Mouse (Mus musculus) thymus, adult 2 months (tissue): ENCODE measurements around the gene Gfer. TPM values are rescaled to one million over a fixed set of nuclear protein-coding genes. Genes with fewer than 3 reads are reported as not detected.

Source experiments
- DNase-seq: peaks from one replicate; pipeline ENCODE4 v3.0.0; 2021
- H3K27ac ChIP-seq: fragments of 200-500 bp; 2 replicates; pipeline ENCODE4 v1.5.1; 2012; ENCODE audit warnings: low read length, control low read depth; ENCODE audit not compliant: control insufficient read depth, insufficient read depth
- H3K27me3 ChIP-seq: fragments of 200-500 bp; 2 replicates; pipeline ENCODE4 v1.6.1; 2012; ENCODE audit warnings: mild to moderate bottlenecking, low read length, moderate library complexity, mixed read lengths; ENCODE audit not compliant: control insufficient read depth, insufficient read depth
- H3K36me3 ChIP-seq: fragments of 200-500 bp; 2 replicates; pipeline ENCODE4 v1.6.1; 2012; ENCODE audit warnings: mild to moderate bottlenecking, low read length, moderate library complexity; ENCODE audit not compliant: control insufficient read depth, insufficient read depth
- H3K4me1 ChIP-seq: fragments of 200-500 bp; replicated peaks from 2 replicates; pipeline ENCODE4 v1.6.1; 2012; ENCODE audit warnings: low read length; ENCODE audit not compliant: control insufficient read depth, insufficient read depth
- H3K4me3 ChIP-seq: fragments of 200-500 bp; 2 replicates; pipeline ENCODE4 v1.5.1; 2012; ENCODE audit warnings: mild to moderate bottlenecking, low read length, control low read depth, moderate library complexity; ENCODE audit not compliant: control insufficient read depth, insufficient read depth
- CTCF ChIP-seq: fragments of 200-500 bp; IDR thresholded peaks from 2 replicates; pipeline ENCODE4 v1.5.1; 2012; ENCODE audit warnings: mild to moderate bottlenecking, control low read depth, low read length, moderate library complexity, borderline replicate concordance; ENCODE audit not compliant: control insufficient read depth, poor library complexity, insufficient read depth; ENCODE audit errors: extremely low read depth
- POLR2A ChIP-seq: fragments of 200-500 bp; IDR thresholded peaks from 2 replicates; pipeline ENCODE4 v1.6.1; 2012; ENCODE audit warnings: mild to moderate bottlenecking, low read length, control low read depth, moderate library complexity; ENCODE audit not compliant: control insufficient read depth, poor library complexity, insufficient read depth; ENCODE audit errors: extremely low read depth
- WGBS: fragments of 180-500 bp; shearing (Covaris S2); methylation state at CpG from one replicate; pipeline ENCODE4 v1.1.7; 2018; 5-methylcytosine and 5-hydroxymethylcytosine counted together
- polyA plus RNA-seq: library from polyadenylated mRNA; depleted of rRNA; stranded (reverse); fragments of >200 nt; gene quantifications from 2 replicates; pipeline ENCODE4 v1.2.3, GENCODE M21; 2012

Gene Gfer
- polyA plus RNA-seq, 1 experiment, result 24.3 TPM

DNA sequence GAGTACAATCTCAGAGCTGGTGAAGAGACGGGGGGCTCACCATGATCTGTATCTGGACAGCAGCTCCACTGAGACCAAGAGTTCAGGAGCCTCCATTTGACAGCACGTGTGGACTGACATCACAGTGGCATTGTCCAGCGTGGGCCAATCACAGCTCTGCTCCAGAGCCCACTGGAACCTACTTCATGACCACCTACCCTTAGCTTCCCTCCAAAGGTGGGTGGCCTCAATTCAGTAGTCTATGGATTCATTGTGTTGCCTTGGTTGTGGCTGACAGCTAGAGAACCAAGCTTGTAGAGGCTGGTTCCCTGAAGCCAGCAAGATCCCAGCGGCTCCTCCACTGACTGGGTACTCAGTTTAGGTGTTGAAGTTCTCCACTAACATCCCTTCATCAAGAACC is 22.0 kb upstream of the Gfer start, which contains the start of the genes Rnf151 and Rps2:
Rnf151 (minus strand) TSS at position 121 of the 400 bp plus-strand sequence.
Rps2 (plus strand) TSS at position 174 of the 400 bp plus-strand sequence.
- Histone ChIP-seq H3K36me3 (peaks cover 14% of the 10 kb centered on the region), H3K27ac (no peak within 1 kb of the TSS), H3K4me3 (no peak within 1 kb of the TSS), H3K27me3 (no peaks in the 10 kb centered on the region), H3K4me1 (peaks cover 10% of the 10 kb centered on the region)
- no peak for DNase-seq
- TF ChIP-seq CTCF (no peak), POLR2A (no peak)
- WGBS, result 97% methylated on average over 4 of the region's 4 CpGs

GRCm38 (mm10) chr17:24716166-24716682 is 20.3 kb upstream of the Gfer start:
- peaks cover 1% of the 10 kb centered on the region; the same call in 1 of the 2 replicates for H3K36me3 ChIP-seq
- TF ChIP-seq CTCF (no peak), POLR2A (no peak)
- H3K4me1 ChIP-seq, result peaks cover 8% of the 10 kb centered on the region
- WGBS, result 97% methylated on average over 15 of the region's 15 CpGs
- no peak overlapping the region for H3K4me3 ChIP-seq
- no peak for DNase-seq
- no peak overlapping the region for H3K27ac ChIP-seq
- no peaks in the 10 kb centered on the region for H3K27me3 ChIP-seq

GRCm38 (mm10) chr17:24715556-24715955 is 19.6 kb upstream of the Gfer start:
- WGBS, result 96% methylated on average over 6 of the region's 6 CpGs
- no peak for TF ChIP-seq POLR2A
- TF ChIP-seq CTCF, result no peak
- Histone ChIP-seq H3K4me1 (peaks cover 3% of the 10 kb centered on the region; the same call in 1 of the 2 replicates), H3K4me3 (no peak overlapping the region), H3K36me3 (no peaks in the 10 kb centered on the region), H3K27me3 (no peaks in the 10 kb centered on the region), H3K27ac (no peak overlapping the region)
- DNase-seq, result no peak

DNA sequence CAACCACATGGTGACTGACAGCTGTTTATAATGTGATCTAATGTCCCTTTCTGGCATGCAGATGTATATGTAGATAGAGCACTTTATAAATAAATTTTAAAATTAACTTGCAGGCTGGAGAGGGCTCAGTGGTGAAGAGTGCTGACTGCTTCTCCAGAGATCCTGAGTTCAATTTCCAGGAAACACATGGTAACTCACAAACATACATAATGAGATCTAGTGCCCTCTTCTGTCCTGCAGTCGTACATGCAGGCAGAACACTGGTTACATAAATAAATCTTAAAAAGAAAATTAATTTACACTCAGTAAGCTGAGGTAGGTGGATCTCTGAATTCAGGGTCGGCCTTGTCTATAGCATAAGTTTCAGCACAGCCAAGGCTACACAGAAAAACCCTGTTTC is 12.7 kb upstream of the Gfer start:
- Histone ChIP-seq H3K36me3 (peaks cover 5% of the 10 kb centered on the region), H3K27me3 (no peaks in the 10 kb centered on the region), H3K4me3 (no peak overlapping the region), H3K27ac (no peak overlapping the region), H3K4me1 (no peaks in the 10 kb centered on the region)
- DNase-seq, result no peak
- TF ChIP-seq CTCF (no peak), POLR2A (no peak)
- 19% methylated on average over 2 of the region's 2 CpGs for whole genome bisulfite sequencing

GRCm38 (mm10) chr17:24707801-24708425 is 12.0 kb upstream of the Gfer start:
- TF ChIP-seq CTCF (no peak), POLR2A (no peak)
- H3K27me3 ChIP-seq, result no peaks in the 10 kb centered on the region
- no peaks in the 10 kb centered on the region for H3K4me1 ChIP-seq
- DNase-seq, result no peak
- peaks cover 5% of the 10 kb centered on the region for H3K36me3 ChIP-seq
- peak overlapping the region; percentile 28; the same call in 1 of the 2 replicates for H3K27ac ChIP-seq
- WGBS, result 1% methylated on average over 24 of the region's 24 CpGs
- peak overlapping the region; percentile 91 for H3K4me3 ChIP-seq

DNA sequence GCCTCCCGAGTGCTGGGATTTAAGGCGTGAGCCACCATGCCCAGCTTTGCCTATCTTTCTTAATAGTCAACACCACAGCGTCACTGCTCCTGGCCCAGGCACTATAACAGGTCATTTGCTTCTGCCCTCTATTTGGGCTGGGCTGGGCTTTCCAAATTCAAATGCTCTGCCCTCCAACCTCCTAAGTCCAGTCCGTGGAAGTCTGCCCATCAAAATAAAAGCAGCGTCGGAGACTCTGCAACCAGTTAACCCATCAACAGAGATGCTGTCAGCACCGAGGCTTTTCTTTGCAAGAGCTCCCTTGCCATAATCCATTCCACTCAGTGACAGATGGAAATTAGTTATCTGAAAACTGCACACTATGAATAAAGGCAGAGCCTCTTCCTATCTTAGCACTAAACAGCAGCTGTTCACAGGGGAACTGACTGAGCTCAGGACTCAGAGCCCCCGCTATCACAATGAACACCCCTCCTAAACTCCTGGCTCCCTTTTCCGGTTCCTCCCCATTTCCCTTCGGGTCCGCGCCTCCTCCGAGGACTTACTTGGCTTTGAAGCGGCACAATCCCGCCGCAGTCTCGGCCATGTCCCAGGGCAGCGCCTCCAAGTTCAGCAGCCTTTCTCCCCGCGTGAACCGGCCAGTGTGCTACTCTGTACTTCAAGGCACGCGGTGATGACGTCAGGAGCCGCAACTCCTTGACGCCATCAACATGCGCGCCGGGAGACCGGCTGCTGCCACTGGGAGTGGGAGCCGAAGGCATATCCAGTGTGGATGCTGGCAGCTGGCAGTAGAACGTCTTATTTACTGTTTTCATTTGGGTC is 11.2 kb upstream of the Gfer start, which contains the start of gene Tbl3:
Tbl3 (minus strand) TSS at position 679 of the 819 bp plus-strand sequence.
- TF ChIP-seq POLR2A (peak; percentile 65), CTCF (peak; percentile 46; the same call in 1 of the 2 replicates)
- 3% methylated on average over 32 of the region's 32 CpGs for WGBS
- peaks cover 7% of the 10 kb centered on the region for H3K36me3 ChIP-seq
- no peaks in the 10 kb centered on the region for H3K27me3 ChIP-seq
- peak within 1 kb of the TSS; percentile 28; the same call in 1 of the 2 replicates for H3K27ac ChIP-seq
- peak within 1 kb of the TSS; percentile 91 for H3K4me3 ChIP-seq
- peak; percentile 91 for DNase-seq
- H3K4me1 ChIP-seq, result no peaks in the 10 kb centered on the region
